Mouse (Mus musculus) small intestine, adult 2 months (tissue): ENCODE measurements at regions not wholly inside any gene's neighbourhood (a gene's known extent, or its start where the extent isn't known, plus 50 kb on each side); places are given as distances from the start of the nearest gene placed in this dataset.

Experiments
- CTCF ChIP-seq: fragments of 200-500 bp; IDR thresholded peaks from 2 replicates; pipeline ENCODE4 v1.5.1; 2012; ENCODE audit warnings: low read depth, mild to moderate bottlenecking, control low read depth, inconsistent platforms, low read length, moderate library complexity, mixed read lengths; ENCODE audit not compliant: insufficient replicate concordance, insufficient read length; ENCODE audit errors: extremely low read depth
- POLR2A ChIP-seq: fragments of 200-500 bp; IDR thresholded peaks from 2 replicates; pipeline ENCODE4 v1.6.1; 2012; ENCODE audit warnings: low read depth, mild to moderate bottlenecking, control low read depth, inconsistent platforms, low read length, moderate library complexity

DNA sequence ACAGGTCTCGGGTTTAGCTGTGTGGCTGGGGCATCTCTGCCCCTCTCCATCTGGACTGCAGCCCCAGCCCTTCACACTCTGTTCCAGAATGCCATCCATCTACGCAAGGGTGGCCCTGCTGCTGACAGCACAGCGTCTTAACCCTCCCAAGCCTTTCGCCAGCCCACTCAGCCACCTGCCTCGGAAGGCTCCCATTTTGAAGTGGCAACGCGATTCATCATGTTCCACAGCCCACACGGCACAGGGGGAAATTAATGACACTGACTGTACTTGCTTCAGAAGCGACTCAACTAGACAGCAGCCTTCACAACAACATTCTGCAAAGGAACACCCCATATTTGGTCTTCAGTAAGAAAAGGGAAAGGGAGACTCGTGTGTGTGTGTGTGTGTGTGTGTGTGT, 151.8 kb upstream of the Noct start:
- no peak for TF ChIP-seq CTCF
- TF ChIP-seq POLR2A: no peak
